Mouse (Mus musculus) MEL (cell line): ENCODE data around the gene Zic5. TPM values are rescaled to one million over a fixed set of nuclear protein-coding genes. Genes with fewer than 3 reads are reported as not detected.

ENCODE experiments used
- DNase-seq: peaks from one replicate; pipeline ENCODE4 v3.0.0; 2011; ENCODE audit warnings: low read depth, low spot score
- H3K27ac ChIP-seq: 2 replicates; pipeline ENCODE4 v1.5.1; 2012; ENCODE audit warnings: low read depth, mild to moderate bottlenecking, control low read depth, low read length, moderate library complexity; ENCODE audit not compliant: control insufficient read depth
- H3K27me3 ChIP-seq, 2 experiments: fragments of 150-350 bp in 1 of 2; sonication (generic) in 1 of 2; 2 replicates each; pipeline ENCODE4 v1.6.1; 2012; ENCODE audit warnings: low read length in 2 of 2, mild to moderate bottlenecking in 2 of 2, improper control_type of control experiment in 1 of 2, moderate library complexity in 1 of 2; ENCODE audit not compliant: insufficient read depth in 2 of 2, control insufficient read depth in 1 of 2
- H3K36me3 ChIP-seq, 2 experiments: 2 replicates each; pipeline ENCODE4 v1.6.1; 2012 to 2014; ENCODE audit warnings: low read length in 2 of 2, improper control_type of control experiment in 1 of 2, inconsistent platforms in 1 of 2, mild to moderate bottlenecking in 1 of 2; ENCODE audit not compliant: insufficient read depth in 2 of 2, control insufficient read depth in 1 of 2
- H3K4me1 ChIP-seq, 2 experiments: fragments of 150-350 bp in 1 of 2; sonication (generic) in 1 of 2; 2 replicates each; pipeline ENCODE4 v1.6.1; 2012; ENCODE audit warnings: low read length in 2 of 2, improper control_type of control experiment in 1 of 2, mild to moderate bottlenecking in 1 of 2; ENCODE audit not compliant: insufficient read depth in 2 of 2, control insufficient read depth in 1 of 2
- H3K4me3 ChIP-seq, 2 experiments: fragments of 150-350 bp in 1 of 2; sonication (generic) in 1 of 2; 2 replicates each; pipeline ENCODE4 v1.5.1; 2012; ENCODE audit warnings: low read depth in 2 of 2, low read length in 2 of 2, mild to moderate bottlenecking in 2 of 2, moderate library complexity in 2 of 2, control low read depth in 1 of 2, improper control_type of control experiment in 1 of 2; ENCODE audit not compliant: control insufficient read depth in 1 of 2, insufficient read depth in 1 of 2
- H3K79me2 ChIP-seq: 2 replicates; pipeline ENCODE4 v1.6.1; 2012; ENCODE audit warnings: mild to moderate bottlenecking, low read length, moderate library complexity; ENCODE audit not compliant: control insufficient read depth, poor library complexity, insufficient read depth
- H3K9ac ChIP-seq: 2 replicates; pipeline ENCODE4 v1.6.1; 2012; ENCODE audit warnings: low read depth, mild to moderate bottlenecking, control low read depth, low read length, moderate library complexity; ENCODE audit not compliant: control insufficient read depth, poor library complexity, severe bottlenecking
- H3K9me3 ChIP-seq: fragments of 150-350 bp; sonication (generic); replicated peaks from 2 replicates; pipeline ENCODE4 v1.6.1; 2012; ENCODE audit warnings: mild to moderate bottlenecking, low read length, improper control_type of control experiment, moderate library complexity; ENCODE audit not compliant: insufficient read depth
- CHD1 ChIP-seq: IDR thresholded peaks from 2 replicates; pipeline ENCODE4 v1.6.1; 2012; ENCODE audit warnings: low read depth, mild to moderate bottlenecking, inconsistent platforms, low read length, improper control_type of control experiment
- CHD2 ChIP-seq: IDR thresholded peaks from 2 replicates; pipeline ENCODE4 v1.6.1; 2011; ENCODE audit warnings: low read length, improper control_type of control experiment
- CTCF ChIP-seq, 3 experiments: IDR thresholded peaks in 2 of 3; conservative IDR thresholded peaks in 1 of 3; 2 replicates each; pipeline ENCODE4 v1.5.1; 2011 to 2012; ENCODE audit warnings: low read length in 3 of 3, low read depth in 2 of 3, mild to moderate bottlenecking in 2 of 3, improper control_type of control experiment in 1 of 3, inconsistent platforms in 1 of 3, mixed read lengths in 1 of 3, moderate library complexity in 1 of 3; ENCODE audit not compliant: control insufficient read depth in 1 of 3, insufficient read depth in 1 of 3, poor library complexity in 1 of 3, severe bottlenecking in 1 of 3
- E2F4 ChIP-seq: IDR thresholded peaks from 2 replicates; pipeline ENCODE4 v1.6.1; 2011; ENCODE audit warnings: low read depth, low read length, improper control_type of control experiment, borderline replicate concordance
- ELF1 ChIP-seq: IDR thresholded peaks from 2 replicates; pipeline ENCODE4 v1.6.1; 2014; ENCODE audit warnings: low read depth, mild to moderate bottlenecking, inconsistent platforms, low read length, improper control_type of control experiment, moderate library complexity
- ETS1 ChIP-seq: IDR thresholded peaks from 2 replicates; pipeline ENCODE4 v1.6.1; 2012; ENCODE audit warnings: low read depth, mild to moderate bottlenecking, inconsistent platforms, low read length, improper control_type of control experiment, moderate library complexity
- MAFK ChIP-seq: IDR thresholded peaks from 2 replicates; pipeline ENCODE4 v1.6.1; 2011; ENCODE audit warnings: low read depth, mild to moderate bottlenecking, low read length, improper control_type of control experiment, borderline replicate concordance
- MXI1 ChIP-seq: IDR thresholded peaks from 2 replicates; pipeline ENCODE4 v1.6.1; 2011; ENCODE audit warnings: mild to moderate bottlenecking, low read depth, low read length, improper control_type of control experiment
- MYB ChIP-seq: IDR thresholded peaks from 2 replicates; pipeline ENCODE4 v1.6.1; 2011; ENCODE audit warnings: mild to moderate bottlenecking, low read depth, low read length, improper control_type of control experiment
- NELFE ChIP-seq: IDR thresholded peaks from 2 replicates; pipeline ENCODE4 v1.6.1; 2011; ENCODE audit warnings: low read depth, low read length, improper control_type of control experiment
- NRF1 ChIP-seq: IDR thresholded peaks from 2 replicates; pipeline ENCODE4 v1.6.1; 2014; ENCODE audit warnings: low read depth, mild to moderate bottlenecking, inconsistent platforms, low read length, improper control_type of control experiment, moderate library complexity; ENCODE audit not compliant: poor library complexity, insufficient read depth, severe bottlenecking
- SIN3A ChIP-seq: IDR thresholded peaks from 2 replicates; pipeline ENCODE4 v1.6.1; 2012; ENCODE audit warnings: low read length, improper control_type of control experiment, inconsistent platforms
- SMC3 ChIP-seq: IDR thresholded peaks from 2 replicates; pipeline ENCODE4 v1.6.1; 2011; ENCODE audit warnings: low read depth, low read length, improper control_type of control experiment
- TBP ChIP-seq: IDR thresholded peaks from 2 replicates; pipeline ENCODE4 v1.8.0; 2011; ENCODE audit warnings: low read depth, low read length, improper control_type of control experiment
- UBTF ChIP-seq: IDR thresholded peaks from 2 replicates; pipeline ENCODE4 v1.6.1; 2012; ENCODE audit warnings: low read depth, mild to moderate bottlenecking, inconsistent platforms, low read length, improper control_type of control experiment, moderate library complexity, borderline replicate concordance; ENCODE audit not compliant: insufficient read depth
- USF1 ChIP-seq: IDR thresholded peaks from 2 replicates; pipeline ENCODE4 v1.6.1; 2014; ENCODE audit warnings: low read depth, mild to moderate bottlenecking, inconsistent platforms, low read length, improper control_type of control experiment, moderate library complexity
- USF2 ChIP-seq, 2 experiments: IDR thresholded peaks; 2 replicates each; pipeline ENCODE4 v1.6.1; 2011 to 2012; ENCODE audit warnings: improper control_type of control experiment in 2 of 2, low read length in 2 of 2, borderline replicate concordance in 1 of 2, inconsistent platforms in 1 of 2, low read depth in 1 of 2, mild to moderate bottlenecking in 1 of 2; ENCODE audit not compliant: insufficient read depth in 1 of 2
- polyA plus RNA-seq, 2 experiments: library from polyadenylated mRNA; stranded (reverse) in 1 of 2; unstranded in 1 of 2; fragments of >175 nt in 1 of 2; fragments of >200 nt in 1 of 2; gene quantifications; 2 replicates each; pipeline versions ENCODE4 v1.2.1 to v1.2.4; 2012; ENCODE audit warnings: low replicate concordance in 2 of 2, low read depth in 1 of 2; ENCODE audit not compliant: insufficient read length in 2 of 2, insufficient read depth in 1 of 2, missing spikeins in 1 of 2
- total RNA-seq: library from RNA; depleted of rRNA; stranded (reverse); fragments of 300-350 nt; gene quantifications from 2 replicates; pipeline ENCODE4 v1.2.3, GENCODE M21; 2012

Gene Zic5
- total and polyA plus RNA-seq, 3 experiments, result 10.4 to 50.6 (median 23.6) TPM

GRCm38 (mm10) chr14:122472647-122473046 is 7.2 kb upstream of the Zic5 start:
- Histone ChIP-seq H3K27ac (no peak overlapping the region), H3K9ac (no peak overlapping the region), H3K27me3 (no peaks in the 10 kb centered on the region), H3K36me3 (no peaks in the 10 kb centered on the region), H3K79me2 (no peaks in the 10 kb centered on the region), H3K9me3 (no peaks in the 10 kb centered on the region), H3K4me3 (no peak overlapping the region), H3K4me1 (no peaks in the 10 kb centered on the region)
- DNase-seq, result no peak
- no peak for TF ChIP-seq E2F4

DNA sequence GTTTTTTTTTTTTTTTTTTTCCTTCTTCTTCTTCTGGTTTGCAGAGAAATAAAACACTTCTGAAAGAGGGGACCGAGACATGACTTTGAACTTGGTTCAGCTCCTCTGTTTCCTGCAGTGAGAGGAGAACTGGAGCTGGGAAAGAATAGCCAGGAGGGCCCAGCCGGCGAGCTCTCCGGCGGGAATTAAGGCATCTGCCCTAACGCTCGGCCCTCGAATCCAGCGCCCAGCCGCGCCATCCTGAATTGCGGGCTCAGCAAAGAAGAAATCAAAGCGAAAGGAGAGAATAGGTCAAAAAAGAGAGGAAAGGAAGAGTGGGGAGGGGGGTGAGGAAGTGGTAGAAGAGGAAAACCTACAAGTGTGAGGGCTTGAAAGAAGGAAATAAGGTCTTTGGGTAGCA is 6.7 kb upstream of the Zic5 start:
- Histone ChIP-seq H3K9me3 (no peaks in the 10 kb centered on the region), H3K4me3 (no peak overlapping the region), H3K79me2 (no peaks in the 10 kb centered on the region), H3K4me1 (no peaks in the 10 kb centered on the region), H3K9ac (no peak overlapping the region), H3K36me3 (no peaks in the 10 kb centered on the region), H3K27ac (no peak overlapping the region), H3K27me3 (no peaks in the 10 kb centered on the region)
- TF ChIP-seq SIN3A (no peak), CHD2 (no peak), UBTF (no peak), CTCF (IDR thresholded peaks at IDR 0.05 in 2 of 3, conservative IDR thresholded peaks at IDR 0.05 in 1 of 3; ENCODE audit: control insufficient read depth in 1 of 3, insufficient read depth in 1 of 3, low read depth in 2 of 3, low read length in 3 of 3, poor library complexity in 1 of 3, severe bottlenecking in 1 of 3) (no peak), ELF1 (no peak), SMC3 (no peak), TBP (no peak), USF1 (no peak), MXI1 (no peak), USF2 (IDR thresholded peaks at IDR 0.05; ENCODE audit: borderline replicate concordance in 1 of 2, insufficient read depth in 1 of 2, low read depth in 1 of 2, low read length in 2 of 2) (no peak), MAFK (no peak), NELFE (no peak), ETS1 (no peak), CHD1 (no peak), MYB (no peak), NRF1 (no peak)
- no peak for DNase-seq
